Mouse (Mus musculus): Measurements from ENCODE around the gene Sema4d. TPM values are rescaled to one million over a fixed set of nuclear protein-coding genes. Genes with fewer than 3 reads are reported as not detected.

Gene Sema4d
- polyA plus RNA-seq, 1 experiment from 2014 or later: 10.5 TPM

GRCm38 (mm10) chr13:51832491-51832890 is 38.9 kb upstream of the Sema4d start:
- no peak overlapping the region for H3K4me3 ChIP-seq
- no peak for ATAC-seq (ENCODE audit: low FRiP score)

GRCm38 (mm10) chr13:51830744-51831450 is 37.4 kb upstream of the Sema4d start:
- Histone ChIP-seq H3K36me3 (no peaks in the 10 kb centered on the region), H3K9me3 (no peaks in the 10 kb centered on the region), H3K4me1 (replicated peaks) (peaks cover 10% of the 10 kb centered on the region), H3K9ac (no peak overlapping the region), H3K27me3 (0 out of 2 replicates have a peak, but pooled peaks cover 2% of the 10 kb centered on the region), H3K27ac (0 out of 2 replicates have a peak overlapping the region, but pooled peaks have one; percentile 18), H3K4me2 (no peak overlapping the region), H3K4me3 (no peak overlapping the region)
- WGBS: 28% methylated on average over 10 of the region's 10 CpGs
- ATAC-seq (ENCODE audit: low FRiP score): no peak

More at GRCm38 (mm10) chr13:51832491-51832890, 38.9 kb upstream of the Sema4d start:
- H3K4me2 ChIP-seq: no peak overlapping the region
- no peaks in the 10 kb centered on the region for H3K9me3 ChIP-seq
- H3K36me3 ChIP-seq: no peaks in the 10 kb centered on the region
- peaks cover 10% of the 10 kb centered on the region for H3K4me1 ChIP-seq (replicated peaks)
- H3K9ac ChIP-seq: no peak overlapping the region
- H3K27ac ChIP-seq: no peak overlapping the region
- 84% methylated on average over 6 of the region's 6 CpGs for WGBS
- peaks cover 14% of the 10 kb centered on the region for H3K27me3 ChIP-seq

GRCm38 (mm10) chr13:51823822-51824495 is 30.4 kb upstream of the Sema4d start:
- Histone ChIP-seq H3K9me3 (no peaks in the 10 kb centered on the region), H3K4me1 (replicated peaks) (peaks cover 10% of the 10 kb centered on the region), H3K36me3 (no peaks in the 10 kb centered on the region), H3K27me3 (peaks cover 5% of the 10 kb centered on the region; the same call in 1 of the 2 replicates), H3K4me3 (no peak overlapping the region), H3K9ac (no peak overlapping the region), H3K27ac (no peak overlapping the region), H3K4me2 (no peak overlapping the region)
- WGBS: 47% methylated on average over 8 of the region's 8 CpGs
- no peak for ATAC-seq (ENCODE audit: low FRiP score)

- Histone ChIP-seq H3K36me3 (no peaks in the 10 kb centered on the region), H3K9ac (no peak overlapping the region), H3K9me3 (no peaks in the 10 kb centered on the region), H3K27me3 (peaks cover 5% of the 10 kb centered on the region; the same call in 1 of the 2 replicates), H3K4me1 (replicated peaks) (peaks cover 13% of the 10 kb centered on the region), H3K27ac (no peak overlapping the region), H3K4me3 (no peak overlapping the region), H3K4me2 (no peak overlapping the region)
- no peak for ATAC-seq (ENCODE audit: low FRiP score)
- WGBS: 70% methylated on average over 3 of the region's 3 CpGs
Measured at GRCm38 (mm10) chr13:51821988-51822387, 28.4 kb upstream of the Sema4d start.

GRCm38 (mm10) chr13:51819351-51819750 is 25.8 kb upstream of the Sema4d start:
- 72% methylated on average over 6 of the region's 6 CpGs for WGBS
- no peaks in the 10 kb centered on the region for H3K9me3 ChIP-seq
- H3K36me3 ChIP-seq: no peaks in the 10 kb centered on the region
- no peak overlapping the region for H3K4me2 ChIP-seq
- no peak overlapping the region for H3K27ac ChIP-seq
- no peak overlapping the region for H3K9ac ChIP-seq
- peaks cover 5% of the 10 kb centered on the region; the same call in 1 of the 2 replicates for H3K27me3 ChIP-seq
- H3K4me1 ChIP-seq (replicated peaks): peaks cover 23% of the 10 kb centered on the region
- no peak overlapping the region for H3K4me3 ChIP-seq
- ATAC-seq (ENCODE audit: low FRiP score): no peak

DNA sequence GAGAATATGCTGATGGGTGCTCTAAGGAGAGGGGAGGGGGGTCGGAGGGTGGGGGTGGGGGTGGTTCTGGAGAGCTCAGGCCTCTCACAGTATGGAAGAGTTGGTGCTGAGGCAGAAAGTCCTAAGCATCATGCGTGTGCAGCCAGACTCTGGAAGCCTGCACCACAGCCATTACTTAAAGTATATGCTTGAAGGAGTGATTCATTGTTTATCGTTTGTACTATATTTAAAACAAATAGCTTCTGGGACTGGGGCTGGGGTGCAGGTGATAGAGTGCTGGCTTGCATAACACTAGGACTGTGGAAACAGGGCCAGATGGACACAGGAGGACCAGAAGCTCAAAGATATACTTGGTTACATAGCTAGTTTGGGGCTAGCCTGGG is 25.4 kb upstream of the Sema4d start:
- 85% methylated on average over 3 of the region's 3 CpGs for WGBS
- Histone ChIP-seq H3K4me3 (no peak overlapping the region), H3K9ac (no peak overlapping the region), H3K36me3 (no peaks in the 10 kb centered on the region), H3K27me3 (peaks cover 1% of the 10 kb centered on the region; the same call in 1 of the 2 replicates), H3K4me2 (no peak overlapping the region), H3K27ac (no peak overlapping the region), H3K9me3 (no peaks in the 10 kb centered on the region), H3K4me1 (replicated peaks) (peaks cover 23% of the 10 kb centered on the region)
- no peak for ATAC-seq (ENCODE audit: low FRiP score)

- Histone ChIP-seq H3K36me3 (no peaks in the 10 kb centered on the region), H3K9ac (no peak overlapping the region), H3K4me1 (replicated peaks) (peaks cover 27% of the 10 kb centered on the region), H3K27ac (no peak overlapping the region), H3K27me3 (no peaks in the 10 kb centered on the region), H3K4me3 (no peak overlapping the region), H3K9me3 (no peaks in the 10 kb centered on the region), H3K4me2 (no peak overlapping the region)
- ATAC-seq (ENCODE audit: low FRiP score): no peak
- 73% methylated on average over 6 of the region's 6 CpGs for WGBS
Measured at GRCm38 (mm10) chr13:51818170-51818943, 24.8 kb upstream of the Sema4d start.

DNA sequence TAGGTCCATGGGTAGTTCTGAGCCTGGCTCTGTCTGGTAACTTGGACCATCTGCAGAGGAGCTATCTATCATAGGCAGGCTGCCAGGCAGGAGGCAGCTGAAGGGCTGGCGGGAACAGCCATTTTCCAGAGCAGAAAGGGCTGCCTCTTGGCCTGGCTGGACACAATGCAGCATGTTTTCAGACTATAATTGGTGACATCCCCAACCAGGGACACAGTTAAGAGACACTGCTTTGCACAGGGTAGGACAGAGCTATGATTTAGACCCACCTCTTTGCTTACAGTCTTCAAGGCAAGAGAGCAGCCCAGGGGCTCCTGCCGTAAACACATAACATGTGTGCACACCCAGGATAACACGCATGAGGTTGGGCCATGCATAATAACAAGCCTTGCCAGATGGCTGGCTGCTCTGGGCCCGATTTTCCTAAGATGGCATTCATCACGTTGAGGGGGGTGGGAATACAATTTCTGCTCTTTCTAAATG is 23.1 kb upstream of the Sema4d start:
- WGBS: 56% methylated on average over 5 of the region's 5 CpGs
- Histone ChIP-seq H3K27me3 (no peaks in the 10 kb centered on the region), H3K36me3 (no peaks in the 10 kb centered on the region), H3K9me3 (no peaks in the 10 kb centered on the region), H3K4me2 (no peak overlapping the region), H3K4me3 (no peak overlapping the region), H3K27ac (peak overlapping the region; percentile 72), H3K9ac (no peak overlapping the region), H3K4me1 (replicated peaks) (peaks cover 32% of the 10 kb centered on the region)
- ATAC-seq (ENCODE audit: low FRiP score): peak; percentile 58; the same call in 1 of the 2 replicates

- H3K27ac ChIP-seq: peak overlapping the region; percentile 72
- H3K9me3 ChIP-seq: no peaks in the 10 kb centered on the region
- peaks cover 34% of the 10 kb centered on the region for H3K4me1 ChIP-seq (replicated peaks)
- ATAC-seq (ENCODE audit: low FRiP score): no peak
- no peak overlapping the region for H3K4me2 ChIP-seq
- no peak overlapping the region for H3K4me3 ChIP-seq
- no peaks in the 10 kb centered on the region for H3K36me3 ChIP-seq
- WGBS: 72% methylated on average over 9 of the region's 9 CpGs
- H3K27me3 ChIP-seq: no peaks in the 10 kb centered on the region
- H3K9ac ChIP-seq: no peak overlapping the region
Measured at GRCm38 (mm10) chr13:51815865-51816504, 22.4 kb upstream of the Sema4d start.

DNA sequence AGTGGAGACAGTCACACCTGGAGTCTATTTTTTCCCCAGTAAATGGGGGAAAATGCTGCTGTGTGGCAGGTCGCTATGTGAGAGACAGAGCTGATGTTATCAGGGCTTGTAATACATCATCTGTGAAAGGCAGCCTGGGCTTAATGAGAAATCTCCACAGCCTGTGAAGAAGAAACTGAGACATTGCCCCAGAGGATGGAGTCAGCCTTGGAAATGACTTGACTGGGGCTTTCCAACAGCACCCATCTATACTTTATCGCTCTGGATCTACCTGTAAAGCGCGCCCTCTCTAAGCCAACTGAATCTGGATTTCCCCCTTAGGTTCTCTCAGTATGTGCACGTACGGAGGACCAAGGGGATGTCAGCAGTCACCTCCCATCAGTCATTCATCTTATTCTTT is 21.1 kb upstream of the Sema4d start:
- no peaks in the 10 kb centered on the region for H3K27me3 ChIP-seq
- no peak for ATAC-seq (ENCODE audit: low FRiP score)
- H3K4me2 ChIP-seq: no peak overlapping the region
- H3K4me3 ChIP-seq: no peak overlapping the region
- no peak overlapping the region for H3K9ac ChIP-seq
- H3K36me3 ChIP-seq: no peaks in the 10 kb centered on the region
- peaks cover 34% of the 10 kb centered on the region for H3K4me1 ChIP-seq (replicated peaks)
- peak overlapping the region; percentile 32 for H3K27ac ChIP-seq
- WGBS: 86% methylated on average over 6 of the region's 6 CpGs
- H3K9me3 ChIP-seq: no peaks in the 10 kb centered on the region

- Histone ChIP-seq H3K4me1 (replicated peaks) (peaks cover 31% of the 10 kb centered on the region), H3K36me3 (no peaks in the 10 kb centered on the region), H3K27ac (peak overlapping the region; percentile 32; the same call in 1 of the 2 replicates), H3K4me3 (no peak overlapping the region), H3K4me2 (no peak overlapping the region), H3K9ac (no peak overlapping the region), H3K27me3 (no peaks in the 10 kb centered on the region), H3K9me3 (no peaks in the 10 kb centered on the region)
- WGBS: 63% methylated on average over 10 of the region's 10 CpGs
- ATAC-seq (ENCODE audit: low FRiP score): no peak
Measured at GRCm38 (mm10) chr13:51813621-51814615, 20.4 kb upstream of the Sema4d start.

All from hindbrain, embryonic 13.5 days (tissue).